Mouse (Mus musculus) natural killer cell, adult 2 months (primary cell): ENCODE results near the gene Gm37240.

Experiments used
- DNase-seq, 2 experiments: peaks; one replicate each; pipeline ENCODE4 v3.0.0; 2022; ENCODE audit warnings: low spot score in 2 of 2

Gene Gm37240

DNA sequence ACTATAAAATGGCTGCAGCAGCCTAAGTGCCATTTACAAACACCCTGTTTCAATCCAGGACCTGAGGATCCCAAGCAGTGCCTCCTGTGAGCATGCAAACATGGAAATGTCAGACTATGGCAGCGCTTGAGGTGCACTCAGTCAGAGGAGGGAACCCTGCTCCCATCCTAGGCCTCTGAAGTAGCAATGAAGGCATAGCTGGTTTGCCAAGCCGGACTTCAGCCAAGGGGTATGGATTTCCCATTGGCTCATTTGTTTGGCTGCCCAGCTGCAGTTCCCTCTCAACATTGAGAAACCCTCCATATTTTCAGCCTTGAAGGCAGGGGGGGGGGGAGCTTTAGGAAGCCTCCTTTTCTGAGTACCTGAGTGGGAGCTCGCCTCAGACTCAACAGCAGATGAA lies 1329.0 kb downstream of the Gm37240 start:
- no peak for DNase-seq

GRCm38 (mm10) chr3:84555780-84556179 lies 1331.5 kb downstream of the Gm37240 start:
- no peak for DNase-seq

- DNase-seq, result peak; percentile 44 to 45
Observed at GRCm38 (mm10) chr3:84547177-84547576, 1340.1 kb downstream of the Gm37240 start.

- DNase-seq, result peak; percentile 39 to 62
Observed at GRCm38 (mm10) chr3:84542450-84542849, 1344.9 kb downstream of the Gm37240 start.

- DNase-seq, result no peak
Observed at GRCm38 (mm10) chr3:84541881-84542280, 1345.4 kb downstream of the Gm37240 start.

DNA sequence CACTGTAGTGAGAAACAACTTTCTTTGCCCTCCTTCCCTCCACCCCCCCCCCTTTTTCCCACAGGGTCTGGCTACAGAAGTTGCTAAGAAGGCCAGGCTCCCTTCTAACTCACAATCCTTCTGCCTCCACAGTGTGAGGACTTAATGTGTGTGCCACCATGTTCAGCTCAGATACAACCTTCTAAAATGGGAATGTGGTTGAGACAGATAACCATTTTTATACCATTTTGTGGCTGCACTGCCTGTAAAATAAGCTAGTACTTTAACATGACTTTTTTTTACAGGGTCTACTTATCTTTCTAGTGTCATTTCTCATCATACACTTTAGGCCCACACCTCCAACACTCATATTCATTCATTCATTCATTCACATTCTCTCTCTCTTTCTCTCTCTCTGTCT lies 1346.7 kb downstream of the Gm37240 start:
- DNase-seq, result no peak

- no peak for DNase-seq
Observed at GRCm38 (mm10) chr3:84536987-84537386, 1350.3 kb downstream of the Gm37240 start.

- no peak for DNase-seq
Observed at GRCm38 (mm10) chr3:84533227-84533626, 1354.1 kb downstream of the Gm37240 start.

- no peak for DNase-seq
Observed at GRCm38 (mm10) chr3:84529021-84529420, 1358.3 kb downstream of the Gm37240 start.

DNA sequence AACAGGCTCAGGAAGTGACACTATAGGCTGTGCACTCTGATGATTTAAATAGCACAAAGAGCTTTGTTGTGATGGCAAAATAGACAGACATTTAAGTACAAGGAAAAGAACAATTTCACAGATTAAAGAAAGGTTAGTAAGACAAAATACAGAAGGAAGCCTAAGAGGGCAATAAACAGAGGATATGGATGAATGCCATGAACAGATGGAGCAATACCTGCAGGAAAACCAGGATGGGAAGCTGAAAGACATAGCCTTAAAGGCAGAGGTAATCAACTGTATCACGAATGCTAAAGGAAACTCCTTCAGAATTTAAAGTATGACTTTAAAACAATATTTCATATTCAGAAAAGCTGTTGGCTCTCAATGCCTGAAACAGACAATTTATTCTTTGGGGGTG lies 1362.4 kb downstream of the Gm37240 start:
- no peak for DNase-seq

DNA sequence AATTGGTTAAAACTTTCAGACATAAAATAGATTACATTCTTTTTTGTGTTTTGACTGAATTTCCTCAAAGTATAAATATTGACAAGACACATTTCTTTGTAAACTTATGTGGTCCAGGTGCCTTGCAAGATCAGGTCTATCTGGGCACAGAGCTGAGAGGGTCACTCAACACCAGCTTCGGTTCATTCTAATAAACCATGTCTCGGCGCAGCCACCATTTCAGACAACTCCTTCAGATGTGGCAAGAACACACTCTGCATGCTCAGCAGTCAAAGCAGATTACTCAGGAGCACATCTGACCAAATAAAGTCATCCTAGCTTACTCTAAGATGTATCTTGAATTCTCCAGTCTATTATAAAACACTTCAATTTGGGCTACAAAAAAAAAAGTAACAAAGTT lies 1371.2 kb downstream of the Gm37240 start:
- no peak for DNase-seq

DNA sequence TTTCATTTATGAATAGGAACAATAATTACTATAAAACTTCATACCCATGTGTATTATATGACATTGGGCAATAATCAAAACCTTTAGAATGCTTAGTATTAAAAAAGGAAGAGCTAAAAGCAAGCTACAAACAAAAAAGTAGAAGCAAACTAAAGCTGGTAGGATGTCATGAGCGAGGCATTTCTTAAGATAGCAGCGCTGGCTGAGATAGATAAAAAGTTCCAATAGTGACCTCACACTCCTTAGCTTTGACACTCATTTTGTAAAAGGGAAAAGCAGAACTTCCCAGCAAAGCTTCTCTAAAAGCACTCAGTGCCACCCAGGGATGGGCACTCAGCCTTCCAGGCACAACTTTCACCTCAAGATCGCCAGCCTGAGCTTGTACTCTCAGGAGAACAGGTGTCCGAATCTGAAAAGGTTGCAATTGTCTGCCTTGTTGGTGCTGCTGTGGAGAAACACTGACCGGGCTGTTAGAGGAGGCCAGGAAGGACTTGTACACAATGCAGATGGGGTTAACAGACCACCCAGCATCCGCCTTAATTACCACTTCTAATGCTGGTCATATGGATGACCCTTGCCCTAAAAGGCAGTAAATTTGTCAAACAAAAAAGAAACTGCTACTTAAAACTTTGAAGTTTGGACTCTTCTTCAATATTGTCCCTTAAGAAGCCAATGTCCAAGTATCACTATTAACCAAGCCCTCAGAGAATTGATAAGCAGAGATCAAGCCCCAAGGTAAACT lies 1374.4 kb downstream of the Gm37240 start:
- no peak for DNase-seq

DNA sequence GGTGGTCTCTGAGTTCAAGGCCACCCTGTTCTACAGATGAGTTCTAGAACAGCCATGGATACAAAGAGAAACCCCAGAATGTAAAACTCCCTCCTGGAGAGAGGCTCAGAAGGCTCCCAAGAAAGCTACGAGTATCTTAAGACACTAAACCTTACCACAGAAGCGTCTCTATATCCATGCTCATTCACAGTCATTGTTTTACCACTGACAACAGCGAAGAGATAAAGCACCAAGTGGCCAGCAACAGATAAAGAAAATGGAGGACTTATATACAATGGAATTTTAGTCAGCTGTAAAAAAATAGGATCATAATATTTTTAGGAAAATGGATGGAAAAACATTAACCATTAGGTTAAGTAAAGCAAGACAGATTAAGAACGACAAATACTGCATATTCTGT lies 1382.1 kb downstream of the Gm37240 start:
- no peak for DNase-seq

GRCm38 (mm10) chr3:84504291-84504690 lies 1383.0 kb downstream of the Gm37240 start:
- no peak for DNase-seq

GRCm38 (mm10) chr3:84502101-84502500 lies 1385.2 kb downstream of the Gm37240 start:
- no peak for DNase-seq

GRCm38 (mm10) chr3:84500491-84500890 lies 1386.8 kb downstream of the Gm37240 start:
- DNase-seq, result no peak

GRCm38 (mm10) chr3:84497718-84498117 lies 1389.6 kb downstream of the Gm37240 start:
- no peak for DNase-seq

GRCm38 (mm10) chr3:84492657-84493056 lies 1394.7 kb downstream of the Gm37240 start:
- no peak for DNase-seq

- DNase-seq, result no peak
Observed at GRCm38 (mm10) chr3:84492148-84492547, 1395.2 kb downstream of the Gm37240 start.

DNA sequence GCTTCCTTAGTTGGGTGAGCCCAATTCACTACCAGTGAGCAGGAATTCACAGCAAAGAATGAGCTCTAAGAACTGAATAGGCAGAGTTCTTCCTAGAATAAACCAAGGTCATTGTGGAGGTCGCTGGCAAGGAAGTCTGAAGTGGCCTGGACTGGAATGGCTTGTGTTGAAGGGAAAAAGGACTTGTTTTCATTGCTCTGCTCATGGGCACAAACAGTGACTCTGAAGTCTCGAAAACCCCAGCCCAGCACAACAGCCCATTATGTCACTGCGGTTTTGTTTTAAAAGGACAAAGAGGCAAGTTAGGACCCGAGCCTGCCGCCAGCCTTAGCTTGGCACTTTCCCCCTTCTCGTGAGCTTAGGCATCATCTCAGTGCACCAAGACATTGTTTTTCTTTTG lies 1398.6 kb downstream of the Gm37240 start:
- no peak for DNase-seq

DNA sequence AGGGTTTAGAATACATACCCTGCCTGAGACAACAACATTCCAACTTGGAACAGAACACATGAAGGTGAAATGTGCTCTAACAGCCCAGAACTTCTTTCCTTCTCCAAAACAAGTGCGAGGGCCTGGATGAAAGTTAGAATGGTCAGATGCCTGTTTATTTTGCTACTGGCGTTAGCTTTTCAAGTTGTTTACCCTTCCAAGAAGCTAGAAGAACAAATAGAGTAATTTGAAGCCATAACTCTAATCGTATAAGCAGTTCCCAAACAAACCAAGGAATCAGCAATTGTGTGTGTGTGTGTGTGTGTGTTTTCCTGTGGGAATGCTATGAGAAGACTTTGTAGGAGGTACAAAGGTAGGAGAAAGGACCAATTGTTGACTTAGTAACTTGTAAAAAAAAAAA lies 1402.4 kb downstream of the Gm37240 start:
- DNase-seq, result no peak

DNA sequence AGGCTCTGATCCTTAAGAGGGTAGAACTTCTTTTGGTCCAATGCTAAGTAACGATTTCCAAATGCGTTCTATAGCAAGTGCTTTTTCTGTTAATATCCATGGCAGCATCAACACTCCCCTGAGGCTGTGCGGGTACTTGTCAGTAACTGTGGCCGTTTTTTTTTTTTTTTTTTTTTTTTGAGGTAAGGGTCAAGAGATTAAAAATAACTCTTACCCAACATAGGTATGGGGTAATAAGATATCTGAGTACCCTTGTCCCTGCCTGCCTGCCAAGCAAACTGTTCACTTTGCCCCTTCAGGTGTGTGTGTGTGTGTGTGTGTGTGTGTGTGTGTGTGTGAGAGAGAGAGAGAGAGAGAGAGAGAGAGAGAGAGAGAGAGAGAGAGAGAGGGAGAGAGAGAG lies 1403.0 kb downstream of the Gm37240 start:
- no peak for DNase-seq

DNA sequence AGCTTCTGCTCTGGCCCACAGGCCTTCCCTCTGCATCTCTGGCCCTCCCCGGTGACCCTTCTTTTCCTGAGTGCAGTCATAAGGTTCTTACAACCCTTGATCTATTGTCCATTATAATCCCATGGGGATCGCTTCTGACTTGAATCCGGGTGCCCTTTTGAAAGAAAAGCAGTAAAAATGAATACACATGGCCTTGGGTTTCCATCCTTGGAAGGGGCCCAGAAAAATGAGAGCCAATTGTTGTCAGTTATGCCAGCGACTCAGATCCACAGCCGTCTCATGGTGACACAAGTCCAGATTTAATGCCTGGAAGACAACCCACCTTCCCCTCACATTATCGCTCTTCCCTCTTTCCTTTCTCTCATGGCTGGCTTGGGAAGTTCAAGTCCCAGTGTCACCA lies 1405.2 kb downstream of the Gm37240 start:
- DNase-seq, result no peak

DNA sequence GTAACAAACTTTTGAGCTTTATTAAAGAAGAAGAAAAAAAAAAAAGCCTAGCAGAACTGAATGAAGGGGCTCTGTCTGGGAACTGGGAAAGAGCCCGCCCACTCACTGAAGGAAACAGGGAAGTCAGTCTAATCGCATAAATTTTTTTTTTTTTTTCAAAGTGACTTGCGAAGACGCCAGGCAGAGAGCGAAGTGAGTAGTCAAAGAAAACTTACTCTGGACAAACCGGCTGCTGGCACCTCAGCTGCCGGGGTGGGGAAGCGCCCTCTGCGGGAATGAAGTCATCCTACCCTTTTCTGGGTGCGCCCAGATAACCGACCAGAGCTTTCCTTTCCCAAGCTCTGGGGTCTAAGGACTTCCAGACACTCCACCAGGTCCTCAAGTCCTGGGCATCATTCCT lies 1406.2 kb downstream of the Gm37240 start:
- no peak for DNase-seq
